10 mouse cellular contexts compared by ENCODE assay signal in the genomic region with DNA sequence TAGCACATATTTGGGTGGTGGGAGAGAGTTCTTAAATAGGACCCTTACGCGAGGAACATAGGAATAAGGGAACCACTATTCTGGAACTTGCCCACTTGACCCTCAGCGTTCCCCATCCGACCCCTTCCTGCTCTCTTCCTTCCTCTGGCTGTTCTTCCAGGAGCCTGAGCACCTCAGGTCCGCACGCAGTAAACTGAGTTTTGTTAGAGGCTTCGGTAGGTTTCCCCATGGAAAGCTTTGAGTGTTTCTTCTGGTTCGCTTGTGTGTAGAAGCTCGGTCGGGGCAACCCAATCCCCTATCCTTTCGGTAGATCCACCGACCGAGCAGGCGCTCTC. TPM values are rescaled to one million over a fixed set of nuclear protein-coding genes. Genes with fewer than 3 reads are reported as not detected.
DNase-seq lines count a peak whose midpoint lies in the region; ATAC-seq and TF ChIP-seq lines count a peak whose summit lies in the region.
"Had no signal": no experiment of that assay in that cellular context is flagged by ENCODE, and none has a peak within 500 bp of the region (broad histone marks: within the 10 kb centered on the region; RNA-seq: fewer than 3 reads in every experiment).

No protein-coding gene starts in this region.

- H3K36me3 ChIP-seq in kidney, adult 2 months (ENCODE audit: control insufficient read depth, insufficient read depth, low read length) = no peaks in the 10 kb centered on the region
- no peaks in the 10 kb centered on the region for H3K36me3 ChIP-seq in embryonic facial prominence, embryonic 10.5 days (replicated peaks)
- H3K36me3 ChIP-seq in hindbrain, embryonic 15.5 days = no peaks in the 10 kb centered on the region
- no peaks in the 10 kb centered on the region for H3K36me3 ChIP-seq in midbrain, embryonic 14.5 days (ENCODE audit: control insufficient read depth, insufficient read depth, low read length)

- WGBS in kidney, adult 2 months = 11% methylated on average over 14 of the region's 14 CpGs
- 1% methylated on average over 14 of the region's 14 CpGs for WGBS in embryonic facial prominence, embryonic 10.5 days
- WGBS in hindbrain, embryonic 15.5 days = under 1% methylated on average over 14 of the region's 14 CpGs
- WGBS in midbrain, embryonic 14.5 days = under 1% methylated on average over 14 of the region's 14 CpGs

- no peak overlapping the region for H3K27ac ChIP-seq in kidney, adult 2 months (ENCODE audit: insufficient read depth, low read depth, low read length)
- H3K27ac ChIP-seq in embryonic facial prominence, embryonic 10.5 days (replicated peaks) = peak overlapping the region; percentile 100
- no peak overlapping the region for H3K27ac ChIP-seq in hindbrain, embryonic 15.5 days (replicated peaks)
- H3K27ac ChIP-seq in midbrain, embryonic 14.5 days (replicated peaks; ENCODE audit: low read depth, low read length) = no peak overlapping the region

- H3K4me1 ChIP-seq in kidney, adult 2 months (ENCODE audit: control insufficient read depth, insufficient read depth, low read length) = no peaks in the 10 kb centered on the region
- H3K4me1 ChIP-seq in embryonic facial prominence, embryonic 10.5 days = peaks cover 47% of the 10 kb centered on the region
- H3K4me1 ChIP-seq in hindbrain, embryonic 15.5 days (replicated peaks) = peaks cover 20% of the 10 kb centered on the region
- H3K4me1 ChIP-seq in midbrain, embryonic 14.5 days (ENCODE audit: control insufficient read depth, insufficient read depth, low read length) = peaks cover 17% of the 10 kb centered on the region

- no peak for TF ChIP-seq CTCF in kidney, adult 2 months (conservative IDR thresholded peaks at IDR 0.05; ENCODE audit: insufficient read depth, insufficient read length, low read depth, low read length)

- DNase-seq in kidney, adult 2 months = no peak
- no peak for DNase-seq in kidney, postnatal 10 days
- DNase-seq in embryonic facial prominence, embryonic 10.5 days (ENCODE audit: low spot score) = no peak
- no peak for DNase-seq in midbrain, embryonic 14.5 days
- no peak for DNase-seq in left cerebral cortex, adult 18-20 months (ENCODE audit: low spot score in 2 of 2)
- no peak for DNase-seq in layer of hippocampus, adult 11-12 months (ENCODE audit: low spot score)
- no peak for DNase-seq in urinary bladder, postnatal 14 days (ENCODE audit: low spot score)

- H3K27me3 ChIP-seq in kidney, adult 2 months (replicated peaks; ENCODE audit: control insufficient read depth, insufficient read depth, low read length) = no peaks in the 10 kb centered on the region
- H3K27me3 ChIP-seq in embryonic facial prominence, embryonic 10.5 days (replicated peaks; ENCODE audit: low read depth, poor library complexity, severe bottlenecking) = no peaks in the 10 kb centered on the region
- H3K27me3 ChIP-seq in hindbrain, embryonic 15.5 days = no peaks in the 10 kb centered on the region
- no peaks in the 10 kb centered on the region for H3K27me3 ChIP-seq in midbrain, embryonic 14.5 days (ENCODE audit: control insufficient read depth, insufficient read depth, low read length)

- no peaks in the 10 kb centered on the region for H3K9me3 ChIP-seq in embryonic facial prominence, embryonic 10.5 days
- no peaks in the 10 kb centered on the region for H3K9me3 ChIP-seq in hindbrain, embryonic 15.5 days
- no peaks in the 10 kb centered on the region for H3K9me3 ChIP-seq in midbrain, embryonic 14.5 days (ENCODE audit: control insufficient read depth, low read length)

- H3K4me2 ChIP-seq in hindbrain, embryonic 15.5 days = peak overlapping the region; percentile 88
- peak overlapping the region; percentile 78 for H3K4me2 ChIP-seq in midbrain, embryonic 14.5 days (ENCODE audit: low read length)

- ATAC-seq in hindbrain, embryonic 15.5 days (ENCODE audit: low FRiP score, low read depth) = no peak
- no peak for ATAC-seq in midbrain, embryonic 14.5 days (ENCODE audit: low FRiP score, low TSS enrichment)

- H3K4me3 ChIP-seq in kidney, adult 2 months (ENCODE audit: insufficient read depth, low read depth, low read length) = peak overlapping the region; percentile 59
- peak overlapping the region; percentile 84 for H3K4me3 ChIP-seq in embryonic facial prominence, embryonic 10.5 days
- H3K4me3 ChIP-seq in hindbrain, embryonic 15.5 days = peak overlapping the region; percentile 65
- peak overlapping the region; percentile 61 for H3K4me3 ChIP-seq in midbrain, embryonic 14.5 days (replicated peaks; ENCODE audit: low read depth, low read length)

- TF ChIP-seq POLR2A in kidney, adult 2 months (IDR thresholded peaks at IDR 0.05; ENCODE audit: low read depth, low read length) = no peak

- H3K9ac ChIP-seq in hindbrain, embryonic 15.5 days = peak overlapping the region; percentile 36
- peak overlapping the region; percentile 34; the same call in 1 of the 2 replicates for H3K9ac ChIP-seq in midbrain, embryonic 14.5 days (replicated peaks; ENCODE audit: low read length)

RNA-seq across cellular contexts. Expression of gene A930004D18Rik, which starts 11.8 kb away (rescaled TPM):
- 1.7 and 2.8 TPM in 2 replicates for polyA plus RNA-seq in kidney, adult 2 months (2012; rRNA removed)
- 12.7 and 17.7 TPM in 2 replicates for polyA plus RNA-seq in embryonic facial prominence, embryonic 10.5 days (2016; fragmentation: Nextera tagmentation; extraction: Ambion mirVana)
- 10.8 and 11.1 TPM in 2 replicates for polyA plus RNA-seq in hindbrain, embryonic 15.5 days (2015; fragmentation: Nextera tagmentation; extraction: Ambion mirVana)
- polyA plus RNA-seq in midbrain, embryonic 14.5 days (2014; fragmentation: Nextera tagmentation; extraction: Ambion mirVana) = 7.9 and 9.2 TPM in 2 replicates
- total RNA-seq in left cerebral cortex, adult 18-20 months (2021) = 1 to 10 TPM; 2.9 to 5.6 TPM

RNA-seq across cellular contexts. Expression of gene Skida1, which starts 23.1 kb away (rescaled TPM):
- 2.4 and 3.7 TPM in 2 replicates for polyA plus RNA-seq in kidney, adult 2 months (2012; rRNA removed)
- polyA plus RNA-seq in embryonic facial prominence, embryonic 10.5 days (2016; fragmentation: Nextera tagmentation; extraction: Ambion mirVana) = 15.5 and 16.6 TPM in 2 replicates
- polyA plus RNA-seq in hindbrain, embryonic 15.5 days (2015; fragmentation: Nextera tagmentation; extraction: Ambion mirVana) = 6.5 and 7.1 TPM in 2 replicates
- 9.1 and 9.4 TPM in 2 replicates for polyA plus RNA-seq in midbrain, embryonic 14.5 days (2014; fragmentation: Nextera tagmentation; extraction: Ambion mirVana)
- total RNA-seq in left cerebral cortex, adult 18-20 months (2021) = 1 to 10 TPM; 7.4 to 8.7 TPM

RNA-seq across cellular contexts. Expression of gene H2al2a, which starts 29.0 kb away (rescaled TPM):
- polyA plus RNA-seq in kidney, adult 2 months (2012; rRNA removed) = 0.41 TPM in 1 of 2 replicates, not detected in the other
- not detected in 2 replicates for polyA plus RNA-seq in embryonic facial prominence, embryonic 10.5 days (2016; fragmentation: Nextera tagmentation; extraction: Ambion mirVana)
- not detected in 2 replicates for polyA plus RNA-seq in hindbrain, embryonic 15.5 days (2015; fragmentation: Nextera tagmentation; extraction: Ambion mirVana)
- not detected in 2 replicates for polyA plus RNA-seq in midbrain, embryonic 14.5 days (2014; fragmentation: Nextera tagmentation; extraction: Ambion mirVana)
- not detected for total RNA-seq in left cerebral cortex, adult 18-20 months (2021)
- total RNA-seq: layer of hippocampus, postnatal 36 days; MEL had no signal

RNA-seq across cellular contexts. Expression of gene Mllt10, which starts 29.3 kb away (rescaled TPM):
- polyA plus RNA-seq in kidney, adult 2 months (2012; rRNA removed) = 29.3 and 32.7 TPM in 2 replicates
- polyA plus RNA-seq in embryonic facial prominence, embryonic 10.5 days (2016; fragmentation: Nextera tagmentation; extraction: Ambion mirVana) = 64.4 and 65.5 TPM in 2 replicates
- polyA plus RNA-seq in hindbrain, embryonic 15.5 days (2015; fragmentation: Nextera tagmentation; extraction: Ambion mirVana) = 45.6 and 50.0 TPM in 2 replicates
- 33.5 and 40.1 TPM in 2 replicates for polyA plus RNA-seq in midbrain, embryonic 14.5 days (2014; fragmentation: Nextera tagmentation; extraction: Ambion mirVana)
- total RNA-seq in left cerebral cortex, adult 18-20 months (2021) = 10 to 100 TPM; 51.5 to 55.7 TPM
